Mouse (Mus musculus) myocyte (in vitro differentiated cells): ENCODE results near the gene Stra6l.

ENCODE experiments used
- MAX ChIP-seq: IDR thresholded peaks from one replicate; pipeline ENCODE4 v1.6.1; 2011; ENCODE audit warnings: low read depth, mild to moderate bottlenecking, control low read depth
- POLR2A ChIP-seq: IDR thresholded peaks from one replicate; pipeline ENCODE4 v1.6.1; 2011; ENCODE audit warnings: low read depth, mild to moderate bottlenecking, control low read depth, moderate library complexity; ENCODE audit not compliant: insufficient read length

GRCm38 (mm10) chr4:45872147-45872546, 23.7 kb downstream of the Stra6l start:
- no peak for TF ChIP-seq MAX
- TF ChIP-seq POLR2A, result no peak
